Mouse (Mus musculus) thymus, postnatal 36 days (tissue): ENCODE measurements around the gene Znrf1.

Experiments used
- DNase-seq, 2 experiments: peaks; one replicate each; pipeline ENCODE4 v3.0.0; 2022; ENCODE audit warnings: mixed read lengths in 2 of 2

Znrf1 gene

DNA sequence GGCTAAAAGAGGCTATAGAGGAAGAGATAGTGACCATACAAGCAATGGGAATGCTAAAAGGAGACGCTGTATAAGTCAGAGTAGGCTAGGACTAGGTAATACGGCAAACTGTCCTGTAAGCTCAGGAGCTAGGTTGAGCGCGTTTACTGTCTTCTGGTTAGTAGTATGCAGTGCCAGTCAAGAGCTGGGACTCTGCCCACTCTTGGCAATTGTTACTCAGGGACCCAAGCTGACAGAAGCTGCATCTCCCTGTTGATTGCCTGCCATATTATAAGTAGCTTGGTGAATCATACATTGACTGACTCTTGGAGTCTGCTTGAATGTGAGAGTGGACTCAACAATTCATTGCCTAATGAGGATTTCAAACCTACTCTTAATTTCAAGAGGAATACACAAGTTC lies 66.2 kb downstream of the Znrf1 start:
- DNase-seq = no peak

DNA sequence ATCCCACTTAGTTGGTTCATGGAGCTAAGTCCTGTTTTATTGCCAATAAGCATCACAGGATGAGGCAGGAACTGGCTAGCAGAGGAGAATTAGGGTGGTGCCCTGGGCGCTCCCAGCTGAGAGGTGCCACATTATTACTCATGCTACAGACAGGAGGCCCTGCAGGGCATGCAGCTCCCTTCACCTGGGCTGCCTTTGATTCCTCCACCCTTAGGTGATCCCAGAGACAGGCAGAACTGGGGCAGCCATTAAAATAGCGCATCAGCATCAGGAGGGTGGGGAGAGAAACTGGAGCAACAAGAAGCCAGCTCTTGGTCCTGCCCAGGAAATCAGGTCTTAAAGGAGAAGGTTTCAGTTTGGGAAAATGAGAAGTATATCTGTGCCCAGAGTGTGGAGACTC lies 69.1 kb downstream of the Znrf1 start:
- DNase-seq = no peak

DNA sequence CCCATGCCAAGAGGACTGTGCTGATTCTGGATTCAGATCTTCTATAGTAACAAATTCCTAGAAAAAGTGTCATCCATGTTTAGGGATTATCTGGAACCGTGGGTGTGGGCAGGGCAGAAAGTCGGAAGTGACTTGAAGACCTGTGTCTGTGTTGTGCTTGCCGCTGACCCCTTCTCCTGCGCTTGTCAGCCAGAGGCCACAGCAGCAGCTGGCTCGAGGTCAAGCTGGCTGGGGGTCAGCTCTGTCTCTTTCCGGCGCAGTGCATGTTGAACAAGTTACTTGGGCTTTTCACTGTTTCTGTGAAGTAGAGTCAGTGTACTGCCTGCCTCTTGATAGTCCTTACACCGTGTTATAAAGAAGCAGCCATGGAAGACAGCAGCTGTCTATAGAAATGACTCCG lies 71.1 kb downstream of the Znrf1 start:
- DNase-seq = no peak

DNA sequence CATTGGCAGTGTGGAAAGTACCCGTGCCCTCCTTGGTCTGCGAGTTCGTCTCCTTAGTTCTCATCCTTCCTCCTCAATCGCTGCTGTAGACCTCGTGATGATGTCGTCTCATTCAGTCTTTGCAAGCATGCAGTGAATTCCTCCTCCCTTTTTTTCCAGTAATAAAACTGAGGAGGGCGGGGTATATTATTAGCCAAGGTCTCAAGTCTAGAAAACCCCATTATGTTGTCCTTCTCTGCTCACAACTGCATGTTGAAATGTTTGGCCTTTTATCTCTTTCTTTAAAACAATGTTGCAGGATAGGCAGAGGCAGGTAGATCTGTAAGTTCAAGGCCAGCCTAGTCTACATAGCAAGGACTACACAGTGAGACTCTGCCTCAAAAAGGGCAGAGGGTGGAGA lies 71.5 kb downstream of the Znrf1 start:
- DNase-seq = no peak

DNA sequence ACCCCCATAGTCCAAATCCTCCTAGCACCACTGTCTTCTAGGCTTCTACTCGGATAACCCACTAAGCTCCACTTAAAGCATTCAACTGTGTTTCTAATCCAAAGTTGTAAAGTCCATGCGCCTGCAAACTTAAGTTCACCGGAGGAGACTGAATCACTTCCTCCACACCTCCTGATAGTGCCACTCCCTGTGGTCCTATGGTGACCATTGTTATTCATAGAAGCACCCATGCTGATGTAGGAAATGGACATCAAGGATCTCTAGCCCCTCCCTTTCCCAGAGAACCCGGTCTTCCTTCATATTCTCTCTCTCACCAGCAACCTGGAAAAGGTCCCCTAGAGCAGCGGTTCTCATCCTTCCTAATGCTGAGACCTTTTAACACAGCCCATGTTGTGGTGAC lies 77.3 kb downstream of the Znrf1 start:
- DNase-seq = peak in 1 of 2 experiments; percentile 0

DNA sequence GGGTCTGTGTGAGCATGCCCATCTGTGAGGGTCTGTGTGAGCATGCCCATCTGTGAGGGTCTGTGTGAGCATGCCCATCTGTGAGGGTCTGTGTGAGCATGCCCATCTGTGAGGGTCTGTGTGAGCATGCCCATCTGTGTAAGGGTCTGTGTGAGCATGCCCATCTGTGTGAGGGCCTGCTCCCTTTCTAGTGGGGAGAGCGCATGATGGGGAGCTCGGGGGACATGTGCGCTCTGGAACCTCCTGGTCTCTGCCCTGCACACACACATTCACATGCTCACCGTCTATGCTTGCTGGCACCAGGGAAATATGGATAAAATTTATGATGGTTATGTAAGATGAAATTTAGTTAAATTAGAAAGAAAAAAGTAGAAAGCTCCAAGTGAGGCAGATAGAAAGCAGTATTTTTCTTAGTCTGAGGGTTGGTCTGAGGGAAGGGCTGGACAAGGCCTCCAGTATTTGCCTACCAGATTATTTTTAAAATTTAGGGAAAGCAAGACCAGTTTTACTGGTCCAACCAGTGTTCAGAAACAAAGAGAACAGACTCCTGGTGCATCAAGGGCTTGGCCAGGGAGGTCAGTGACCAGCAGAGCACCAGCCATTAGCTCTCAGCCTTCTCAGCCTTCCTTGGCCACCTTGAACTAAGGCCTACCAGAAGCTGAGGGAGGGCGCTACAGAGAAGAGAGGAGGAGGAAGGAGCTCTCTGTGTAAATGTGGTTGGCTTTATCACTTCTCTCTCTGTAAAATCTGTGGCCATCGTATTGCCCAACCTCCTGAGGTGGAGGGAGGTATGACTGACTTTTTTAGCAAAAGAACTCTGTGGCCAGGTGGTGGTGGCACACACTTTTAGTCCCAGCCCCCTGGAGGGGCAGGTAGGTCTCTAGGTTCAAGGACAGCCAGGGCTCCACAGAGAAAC lies 79.1 kb downstream of the Znrf1 start:
- DNase-seq = peak in 1 of 2 experiments; percentile 6

DNA sequence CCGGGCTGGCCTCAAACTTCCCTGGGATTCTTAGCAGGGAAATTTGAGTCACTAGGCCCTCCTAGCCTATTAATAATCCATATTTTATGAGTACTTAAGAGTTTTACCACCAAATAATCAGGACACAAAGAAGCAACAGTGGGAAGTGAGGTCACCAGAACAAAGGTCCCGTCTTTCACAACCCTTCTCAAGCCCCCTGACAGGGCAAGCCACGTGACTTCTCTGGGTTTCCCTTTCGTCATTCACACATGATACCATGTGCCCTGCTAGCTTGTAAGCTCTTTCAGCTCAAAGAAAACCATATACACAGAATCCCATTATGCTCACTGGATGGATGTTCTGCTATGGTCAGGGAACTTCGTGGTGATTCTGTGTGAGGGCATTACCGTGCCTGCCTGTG lies 81.9 kb downstream of the Znrf1 start:
- DNase-seq = peak in 1 of 2 experiments; percentile 10

DNA sequence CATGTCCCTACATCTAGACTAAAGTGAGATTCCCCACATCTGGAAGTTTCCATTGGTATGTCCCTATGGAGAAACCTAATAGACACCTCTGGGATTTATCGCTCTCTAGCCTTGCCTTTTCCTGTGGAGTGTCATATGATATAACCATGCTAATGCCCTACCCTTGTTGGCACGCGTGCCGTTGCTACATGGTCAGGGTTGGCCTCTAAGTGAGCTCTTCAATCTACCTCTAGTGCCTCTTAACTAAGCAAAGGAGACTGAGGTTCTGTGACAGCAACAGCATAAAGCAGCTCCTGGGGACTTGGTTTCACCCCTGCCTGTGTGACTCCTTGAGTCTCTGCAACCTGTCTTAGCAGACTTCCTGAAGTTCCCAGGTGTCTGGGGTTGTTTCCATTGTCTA lies 82.4 kb downstream of the Znrf1 start:
- DNase-seq = peak in 1 of 2 experiments; percentile 1

DNA sequence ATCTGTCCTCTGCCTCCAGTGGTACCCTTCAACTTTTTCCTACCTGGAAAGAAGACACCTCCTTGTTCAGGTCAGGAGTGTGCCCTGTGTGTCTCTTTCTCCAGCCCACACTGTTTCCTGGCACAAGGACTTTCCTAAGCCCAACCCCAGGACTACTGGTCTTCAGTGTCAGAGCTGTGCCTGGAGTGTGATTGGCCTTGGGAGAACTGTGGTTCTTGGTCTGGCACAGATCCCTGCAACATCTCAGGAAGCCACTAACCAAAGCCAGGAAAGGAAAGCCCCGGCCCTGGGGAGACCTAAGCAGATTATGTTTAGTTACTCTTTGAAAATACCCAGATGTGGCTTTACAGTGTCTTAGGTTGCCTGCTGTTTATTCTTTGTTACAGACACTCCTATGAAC lies 84.0 kb downstream of the Znrf1 start:
- peak in 1 of 2 experiments; percentile 3 for DNase-seq

DNA sequence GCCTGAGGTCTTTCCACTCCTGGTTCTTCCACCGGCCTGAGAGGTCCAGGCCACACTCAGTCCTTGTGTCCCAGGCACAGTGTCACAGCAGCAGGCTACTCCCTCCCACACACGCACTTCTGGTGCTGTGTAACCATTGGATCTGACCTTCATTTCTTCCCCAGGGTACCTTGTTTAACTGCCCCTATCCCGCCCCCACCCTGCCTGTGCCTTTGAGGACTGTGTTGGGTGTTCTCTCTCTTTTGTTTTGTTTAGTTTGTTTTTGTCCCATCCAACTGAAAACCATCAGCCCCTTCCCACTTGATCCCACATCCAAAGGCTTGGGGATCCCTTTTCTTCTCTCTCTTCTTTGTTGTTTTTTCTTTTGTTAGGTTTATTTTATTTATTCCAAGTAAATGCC lies 86.2 kb downstream of the Znrf1 start:
- peak in 1 of 2 experiments; percentile 10 for DNase-seq

DNA sequence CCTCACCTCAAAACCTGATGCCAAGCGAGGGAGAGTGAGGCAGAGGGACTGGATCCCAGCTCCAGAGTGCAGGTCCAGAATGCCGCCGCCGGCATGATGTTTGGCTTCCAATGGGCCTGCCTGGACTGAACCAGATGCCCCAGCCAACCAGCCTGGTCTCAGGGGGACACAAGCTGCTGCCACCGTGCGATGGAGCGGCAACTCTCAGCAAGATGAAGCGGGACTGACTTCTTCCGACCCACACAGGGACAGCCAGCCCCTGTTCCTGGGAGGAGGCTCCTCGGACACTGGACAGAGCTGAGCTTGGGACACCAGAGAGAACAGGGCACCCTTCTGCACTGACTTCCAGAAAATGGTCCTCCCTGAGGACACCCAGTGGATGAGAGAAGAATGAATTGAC lies 86.7 kb downstream of the Znrf1 start:
- peak in 1 of 2 experiments; percentile 26 for DNase-seq

DNA sequence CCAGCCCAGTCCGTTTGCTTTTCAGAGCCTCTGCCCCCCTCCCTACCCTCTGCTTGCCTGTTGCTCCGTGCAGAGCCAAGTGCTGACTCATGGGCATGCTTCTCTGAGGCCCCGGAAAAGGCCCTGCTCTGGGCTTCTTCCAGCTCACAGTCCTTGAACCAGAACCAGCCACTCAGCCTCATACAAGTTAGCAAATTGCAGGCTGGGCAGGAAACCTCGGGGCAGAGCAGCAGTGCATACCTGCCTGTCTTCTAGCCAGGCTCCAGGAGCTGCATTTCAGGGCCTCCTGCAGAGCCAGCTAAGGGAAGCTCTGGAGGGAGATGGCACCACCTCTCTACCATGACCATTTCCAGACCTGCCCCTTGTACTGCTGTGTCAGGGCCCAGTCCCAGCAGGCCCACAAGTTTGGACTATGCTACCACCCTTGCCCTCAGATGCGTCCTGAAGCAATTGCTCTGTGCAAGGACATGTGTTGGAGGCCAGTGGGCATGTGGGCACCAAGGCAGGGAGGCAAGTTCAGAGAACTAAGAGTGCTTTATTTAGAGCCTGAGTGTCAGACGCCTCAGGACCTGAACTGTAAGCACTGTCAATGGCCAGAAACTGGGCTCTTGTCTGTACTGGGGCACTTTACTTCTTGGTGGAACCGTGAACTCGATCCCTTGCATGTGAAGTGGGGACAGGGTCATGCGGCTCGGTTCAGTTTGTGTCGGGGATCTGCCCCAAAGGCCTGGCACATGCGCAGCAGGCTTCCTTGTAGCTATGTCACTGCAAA lies 88.4 kb downstream of the Znrf1 start:
- peak; percentile 45 to 63 for DNase-seq

DNA sequence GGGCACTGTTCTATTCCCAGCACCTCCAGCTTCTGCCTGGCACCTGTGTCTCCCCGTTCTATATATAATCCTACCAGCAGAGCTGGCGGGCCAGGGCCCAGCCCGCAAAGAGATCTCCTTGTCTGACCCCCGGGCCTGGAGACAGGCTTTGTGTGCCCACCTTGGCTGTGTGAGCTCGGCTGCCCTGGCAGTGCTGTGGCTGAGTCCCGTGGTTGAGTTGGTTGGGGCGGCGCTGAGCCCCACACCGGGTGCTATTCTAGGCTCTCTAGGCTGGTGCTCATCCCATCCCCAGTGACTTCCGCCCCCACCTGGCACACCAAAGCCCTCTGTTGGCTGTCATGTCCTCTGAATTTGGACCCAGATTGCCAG lies 88.9 kb downstream of the Znrf1 start:
- DNase-seq = peak; percentile 58 to 73

DNA sequence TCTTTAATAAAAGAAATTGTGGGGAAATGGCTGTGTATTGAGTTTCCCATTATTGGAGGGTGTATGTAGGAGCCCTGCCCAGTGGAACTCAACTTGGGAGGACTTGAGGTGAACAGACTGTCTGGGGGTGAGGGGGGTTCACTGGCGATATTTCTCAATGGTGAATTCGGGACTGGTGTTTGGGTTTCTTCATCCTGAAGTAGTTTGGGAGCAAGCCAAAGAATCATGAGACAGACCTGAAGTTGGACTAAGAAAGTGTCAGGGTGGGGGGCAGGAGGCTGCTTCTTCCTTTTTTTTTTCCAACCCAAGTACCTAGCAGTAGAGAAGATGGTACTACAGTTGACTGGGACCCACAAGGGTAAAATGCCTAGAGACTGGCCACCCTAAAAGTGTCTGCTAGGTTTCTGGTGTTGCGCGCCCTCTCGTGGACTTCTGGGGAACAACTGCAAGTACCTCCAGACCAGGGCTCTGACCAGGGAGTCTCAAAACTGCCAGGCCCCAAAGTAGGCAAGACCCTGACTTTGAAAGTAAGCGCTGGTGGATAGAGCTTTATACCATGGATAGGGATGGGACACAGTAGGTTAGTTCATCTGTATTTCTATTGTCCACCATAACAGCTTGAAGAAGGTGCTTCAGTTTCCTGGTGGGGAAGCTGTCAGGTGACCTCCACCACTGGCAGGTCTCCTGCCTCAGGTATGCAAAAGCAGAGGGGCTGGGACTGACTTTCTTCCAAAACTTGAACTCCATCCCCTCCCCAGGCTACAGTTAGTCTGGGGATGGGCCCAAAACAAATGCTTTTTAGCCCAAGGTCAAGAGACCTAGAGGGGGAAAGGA lies 90.0 kb downstream of the Znrf1 start:
- DNase-seq = peak; percentile 71 to 75

DNA sequence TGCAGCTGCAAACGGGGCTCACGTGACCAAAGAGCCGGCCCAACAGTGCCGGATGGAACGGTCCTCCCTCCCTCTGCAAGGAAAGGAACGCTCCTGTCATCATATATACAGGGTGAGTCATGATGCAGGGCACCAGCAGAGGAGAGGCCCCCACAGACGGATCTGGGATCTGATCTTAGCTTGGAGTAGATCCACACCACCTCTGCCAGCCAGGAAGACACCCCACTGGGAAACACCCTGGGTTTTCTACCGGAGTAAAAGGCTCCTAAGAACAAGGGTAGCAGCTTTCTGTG lies 90.6 kb downstream of the Znrf1 start:
- DNase-seq = no peak

DNA sequence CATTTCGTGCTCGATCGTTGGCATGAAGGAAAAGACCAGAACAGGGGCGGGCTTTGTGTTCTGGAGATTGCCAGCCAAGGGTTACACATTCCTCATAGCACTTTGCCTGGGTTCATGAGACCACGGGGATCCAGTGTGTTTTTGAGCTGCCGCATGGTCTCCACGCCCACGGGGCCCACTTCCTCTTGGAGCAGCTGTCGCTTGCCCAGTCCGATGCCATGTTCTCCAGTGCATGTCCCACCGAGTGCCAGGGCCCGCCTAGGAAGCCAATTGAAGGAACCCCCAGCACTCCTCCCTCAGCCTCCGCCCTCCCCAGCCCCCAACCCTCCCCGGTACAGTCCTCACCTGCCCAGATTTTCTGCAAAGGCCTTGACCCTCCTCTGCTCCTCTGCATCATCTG lies 91.0 kb downstream of the Znrf1 start:
- DNase-seq = peak in 1 of 2 experiments; percentile 40

DNA sequence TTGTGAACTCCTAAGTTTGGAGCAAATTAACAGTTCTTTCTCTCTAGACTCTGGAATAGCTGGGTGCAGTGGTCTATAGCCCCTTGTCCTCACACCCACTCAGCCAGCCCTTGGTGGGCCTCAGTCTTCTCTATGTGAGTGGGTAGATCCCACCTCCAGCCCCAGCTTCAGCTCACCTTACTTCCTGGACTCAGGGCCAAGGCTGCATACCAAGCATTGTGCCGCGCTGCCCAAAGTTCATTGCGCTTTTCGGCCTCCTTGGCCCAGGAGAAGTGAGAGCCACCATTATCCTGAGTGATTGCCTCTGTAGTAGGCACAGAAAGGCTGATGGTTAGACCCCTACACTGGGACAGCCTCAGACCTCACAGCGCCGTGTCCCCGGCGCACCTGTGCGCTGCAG lies 92.0 kb downstream of the Znrf1 start:
- DNase-seq = no peak

DNA sequence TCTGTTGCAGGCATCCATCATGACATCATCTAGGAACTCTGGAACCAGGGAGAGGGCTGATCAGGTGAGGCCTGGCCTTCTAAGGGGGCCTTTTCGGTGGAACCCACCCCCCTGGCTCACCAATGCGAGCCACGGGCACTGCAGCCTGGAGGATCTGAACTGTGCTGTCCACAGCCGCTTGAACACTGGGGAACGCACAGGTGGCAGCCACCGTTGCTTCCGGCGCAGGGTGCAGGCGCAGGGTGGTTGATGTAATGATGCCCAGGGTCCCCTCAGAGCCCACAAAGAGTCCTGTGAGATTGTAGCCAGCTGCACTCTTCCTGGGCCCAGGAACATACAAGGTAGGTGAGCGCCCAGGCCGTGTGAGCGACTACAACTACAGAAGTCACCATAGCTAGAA lies 92.5 kb downstream of the Znrf1 start:
- DNase-seq = peak; percentile 59 to 73

DNA sequence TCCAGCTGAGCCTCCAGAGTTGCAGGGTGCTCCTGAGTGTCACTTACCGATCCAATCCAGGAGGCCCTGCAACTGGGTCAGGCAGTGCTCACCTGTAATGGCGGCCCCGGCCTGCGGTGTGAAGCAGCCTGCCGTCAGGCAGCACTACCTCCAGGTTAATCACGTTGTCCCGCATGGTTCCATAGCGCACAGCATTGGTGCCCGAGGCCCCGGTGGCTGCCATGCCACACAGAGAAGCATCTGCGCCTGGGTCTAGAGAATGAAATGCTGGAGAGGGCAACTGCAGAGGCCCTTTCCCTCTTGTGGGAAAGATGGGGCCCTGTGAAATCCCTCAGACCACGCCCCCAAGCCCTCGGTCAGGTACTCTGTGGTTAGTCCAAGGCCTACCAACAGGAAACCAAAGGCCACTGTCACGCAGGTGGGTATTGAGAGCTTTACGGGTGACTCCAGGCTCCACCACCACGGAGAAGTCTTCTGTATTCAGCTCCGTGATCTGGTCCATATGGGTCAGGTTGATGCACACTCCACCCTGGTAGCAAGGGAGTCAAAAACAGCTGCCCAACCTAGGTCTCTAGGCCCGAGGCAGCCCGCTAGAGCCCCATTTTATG lies 93.1 kb downstream of the Znrf1 start:
- DNase-seq = peak in 1 of 2 experiments; percentile 59

DNA sequence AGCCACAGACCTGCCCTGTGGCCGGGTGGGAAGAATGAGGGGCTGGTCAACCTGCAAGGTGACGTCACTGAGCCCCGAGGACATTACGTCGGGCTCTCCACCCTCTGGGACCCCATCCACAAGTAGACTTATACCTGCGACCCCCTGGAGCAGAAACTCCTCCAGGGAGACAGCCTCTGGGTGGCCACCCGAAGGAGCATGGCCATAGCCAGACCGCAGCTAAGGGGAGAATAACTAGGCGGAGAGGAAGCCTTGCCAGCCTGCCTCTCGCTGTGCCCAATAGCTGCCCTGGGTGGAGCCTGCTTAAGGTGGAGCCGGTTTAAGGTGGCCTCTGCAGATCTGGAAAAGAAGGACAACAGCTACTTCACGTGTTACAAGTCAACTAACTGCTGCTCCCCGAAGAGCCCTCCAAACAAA lies 94.2 kb downstream of the Znrf1 start, which contains the start of gene Ldhd:
Gene Ldhd (minus strand): TSS at position 270 of the 417 bp plus-strand sequence.
- peak in 1 of 2 experiments; percentile 25 for DNase-seq

DNA sequence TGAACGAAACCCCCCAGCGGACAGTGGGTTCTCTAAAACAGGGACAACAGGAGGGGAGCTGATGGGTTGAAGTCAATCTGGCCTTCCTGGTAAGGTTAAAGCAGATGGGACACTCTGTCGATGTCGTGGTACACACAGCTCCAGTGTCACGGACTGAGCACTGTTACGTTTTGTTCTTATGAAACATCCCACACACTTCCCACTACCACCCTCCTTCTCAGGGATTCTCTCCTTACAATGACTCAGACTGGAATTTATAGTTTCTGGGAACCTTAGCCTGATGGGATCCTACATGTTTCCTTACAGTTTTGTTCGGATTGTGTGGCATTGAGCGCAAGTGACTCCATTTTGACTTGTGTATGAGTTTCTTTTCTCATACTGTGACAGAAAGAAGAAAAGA lies 95.7 kb downstream of the Znrf1 start:
- no peak for DNase-seq

DNA sequence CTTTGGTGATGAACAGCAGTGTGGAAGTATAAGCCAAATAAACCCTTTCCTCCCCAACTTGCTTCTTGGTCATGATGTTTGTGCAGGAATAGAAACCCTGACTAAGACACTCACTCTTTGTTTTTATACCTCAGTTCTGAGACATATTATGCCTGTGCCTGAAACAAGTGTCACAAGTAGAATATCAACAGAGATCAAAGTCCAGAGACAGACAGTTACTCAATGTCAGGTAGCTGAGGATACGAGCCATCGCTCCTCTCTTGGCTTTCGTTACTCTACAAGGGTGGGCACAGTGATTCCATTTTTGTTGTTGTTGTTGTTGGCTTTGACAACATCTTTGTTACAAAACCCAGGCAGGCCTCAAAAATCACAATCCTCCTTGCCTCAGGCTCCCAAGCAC lies 97.1 kb downstream of the Znrf1 start:
- no peak for DNase-seq

DNA sequence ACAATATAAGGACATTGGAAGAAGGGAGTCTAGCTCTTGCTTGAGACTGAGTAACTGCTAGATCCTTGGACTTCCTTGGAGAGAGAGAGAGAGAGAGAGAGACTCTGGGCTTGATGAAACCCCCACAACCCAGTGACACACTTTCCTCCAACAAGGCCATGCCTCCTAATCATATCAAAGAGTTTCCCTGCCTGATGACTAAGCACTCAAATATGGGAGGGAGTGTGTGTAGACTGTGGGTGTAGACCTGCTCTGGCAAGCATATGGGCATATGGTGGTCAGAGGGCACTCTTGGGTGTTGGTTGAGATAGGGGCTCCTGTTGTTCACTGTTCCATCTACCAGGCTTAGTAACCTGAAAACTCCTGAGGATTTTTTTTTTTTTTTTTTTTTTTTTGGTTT lies 102.2 kb downstream of the Znrf1 start:
- DNase-seq = no peak
